ENCODE assay signal across 8 mouse cellular contexts in genomic region chr2:168525391-168526154, GRCm38 (mm10).
DNase-seq lines count a peak whose midpoint lies in the region; ATAC-seq lines count a peak whose summit lies in the region.

No protein-coding gene starts in this region.

- H3K27me3 ChIP-seq in heart, embryonic 11.5 days (ENCODE audit: control insufficient read depth, insufficient read depth, low read length) = peaks cover 9% of the 10 kb centered on the region
- H3K27me3 ChIP-seq in hindbrain, embryonic 13.5 days = peaks cover 13% of the 10 kb centered on the region; the same call in 1 of the 2 replicates
- H3K27me3 ChIP-seq in midbrain, embryonic 13.5 days = no peaks in the 10 kb centered on the region

- no peak; the same call in 1 of the 2 replicates for ATAC-seq in heart, embryonic 11.5 days (replicated peaks; ENCODE audit: insufficient number of reproducible peaks, low FRiP score, low TSS enrichment)
- peak; percentile 44; the same call in 1 of the 2 replicates for ATAC-seq in hindbrain, embryonic 13.5 days (ENCODE audit: low FRiP score)
- ATAC-seq in midbrain, embryonic 13.5 days = peak; percentile 58

- H3K27ac ChIP-seq in heart, embryonic 11.5 days (ENCODE audit: low read depth, low read length) = peak overlapping the region; percentile 36
- H3K27ac ChIP-seq in hindbrain, embryonic 13.5 days = peak overlapping the region; percentile 66
- peak overlapping the region; percentile 57 for H3K27ac ChIP-seq in midbrain, embryonic 13.5 days

- H3K36me3 ChIP-seq in heart, embryonic 11.5 days (ENCODE audit: control insufficient read depth, insufficient read depth, low read length) = no peaks in the 10 kb centered on the region; the same call in 1 of the 2 replicates
- 0 out of 2 replicates have a peak, but pooled peaks cover 3% of the 10 kb centered on the region for H3K36me3 ChIP-seq in hindbrain, embryonic 13.5 days
- H3K36me3 ChIP-seq in midbrain, embryonic 13.5 days = no peaks in the 10 kb centered on the region

- H3K4me2 ChIP-seq in heart, embryonic 11.5 days = peak overlapping the region; percentile 62
- H3K4me2 ChIP-seq in hindbrain, embryonic 13.5 days = peak overlapping the region; percentile 49
- peak overlapping the region; percentile 31 for H3K4me2 ChIP-seq in midbrain, embryonic 13.5 days (replicated peaks)

- WGBS in heart, embryonic 11.5 days (ENCODE audit: insufficient replicate concordance) = 13% methylated on average over 17 of the region's 17 CpGs
- WGBS in hindbrain, embryonic 13.5 days = 6% methylated on average over 17 of the region's 17 CpGs
- 10% methylated on average over 17 of the region's 17 CpGs for WGBS in midbrain, embryonic 13.5 days

- peak overlapping the region; percentile 6 for H3K4me3 ChIP-seq in heart, embryonic 11.5 days (ENCODE audit: low read depth, low read length)
- H3K4me3 ChIP-seq in hindbrain, embryonic 13.5 days = peak overlapping the region; percentile 15; the same call in 1 of the 2 replicates
- 0 out of 2 replicates have a peak overlapping the region, but pooled peaks have one; percentile 17 for H3K4me3 ChIP-seq in midbrain, embryonic 13.5 days (replicated peaks)

- peaks cover 31% of the 10 kb centered on the region for H3K4me1 ChIP-seq in heart, embryonic 11.5 days (ENCODE audit: control insufficient read depth, insufficient read depth, low read length)
- H3K4me1 ChIP-seq in hindbrain, embryonic 13.5 days (replicated peaks) = peaks cover 20% of the 10 kb centered on the region
- H3K4me1 ChIP-seq in midbrain, embryonic 13.5 days (replicated peaks) = peaks cover 18% of the 10 kb centered on the region

- DNase-seq in heart, adult 8-10 months (ENCODE audit: low spot score) = no peak
- peak; percentile 92 for DNase-seq in R1 (ENCODE audit: low read depth, low spot score)
- no peak for DNase-seq in B cell, adult 2 months
- no peak for DNase-seq in adrenal gland, postnatal 4 days (ENCODE audit: low spot score in 2 of 2)
- no peak for DNase-seq in layer of hippocampus, adult 18-20 months (ENCODE audit: low spot score in 2 of 2)

- H3K9me3 ChIP-seq in heart, embryonic 11.5 days (replicated peaks; ENCODE audit: control insufficient read depth, low read length) = no peaks in the 10 kb centered on the region
- peaks cover 6% of the 10 kb centered on the region; the same call in 1 of the 2 replicates for H3K9me3 ChIP-seq in hindbrain, embryonic 13.5 days
- no peaks in the 10 kb centered on the region for H3K9me3 ChIP-seq in midbrain, embryonic 13.5 days

- H3K9ac ChIP-seq in heart, embryonic 11.5 days (ENCODE audit: low read depth, low read length) = peak overlapping the region; percentile 4; the same call in 1 of the 2 replicates
- peak overlapping the region; percentile 40; the same call in 1 of the 2 replicates for H3K9ac ChIP-seq in hindbrain, embryonic 13.5 days
- H3K9ac ChIP-seq in midbrain, embryonic 13.5 days (replicated peaks) = no peak overlapping the region
